Mouse (Mus musculus): ENCODE measurements around the gene Syt14.

Syt14 gene

DNA sequence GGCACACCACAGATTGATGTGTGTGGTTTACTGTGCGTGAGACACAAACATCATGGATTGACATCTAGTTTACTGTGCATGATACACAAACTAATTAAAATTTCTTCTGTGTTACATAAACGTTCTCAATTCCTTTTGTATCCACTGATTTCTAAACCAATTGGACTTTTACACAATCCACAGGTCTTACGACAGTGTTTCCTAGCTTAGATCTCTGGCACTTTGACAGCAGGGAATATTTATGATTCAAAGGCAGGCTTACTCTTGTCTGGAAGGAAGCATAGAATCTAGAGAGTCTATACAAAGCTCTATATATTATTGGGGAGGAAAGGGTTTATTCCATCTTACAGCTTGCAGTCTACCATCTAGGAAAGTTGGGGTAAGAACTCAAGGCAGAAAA, 171.1 kb downstream of the Syt14 start:
- no peak for DNase-seq (ENCODE audit: low read depth, low spot score)

- DNase-seq (ENCODE audit: low read depth, low spot score) = no peak
Observed at GRCm38 (mm10) chr1:192861305-192861960, 174.1 kb downstream of the Syt14 start.

DNA sequence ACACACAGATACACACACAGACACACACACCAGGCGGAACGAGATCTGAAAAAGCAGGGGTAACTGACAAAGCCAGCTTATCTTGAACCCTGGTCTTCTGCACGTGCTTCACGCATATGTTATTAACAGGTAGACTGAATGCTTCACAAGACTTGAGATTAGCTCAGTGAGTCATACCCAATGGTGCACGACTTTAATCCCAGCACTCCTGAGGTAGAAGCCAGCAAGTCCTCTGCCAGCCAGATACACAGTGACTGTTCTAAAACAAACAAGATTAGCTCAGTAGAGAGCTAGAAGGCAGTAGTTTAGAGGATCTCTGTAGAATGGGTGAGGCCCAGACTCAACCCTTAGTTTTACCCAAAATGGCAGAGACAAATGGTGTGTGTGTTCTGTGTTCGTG, 175.3 kb downstream of the Syt14 start:
- no peak for DNase-seq (ENCODE audit: low read depth, low spot score)

DNA sequence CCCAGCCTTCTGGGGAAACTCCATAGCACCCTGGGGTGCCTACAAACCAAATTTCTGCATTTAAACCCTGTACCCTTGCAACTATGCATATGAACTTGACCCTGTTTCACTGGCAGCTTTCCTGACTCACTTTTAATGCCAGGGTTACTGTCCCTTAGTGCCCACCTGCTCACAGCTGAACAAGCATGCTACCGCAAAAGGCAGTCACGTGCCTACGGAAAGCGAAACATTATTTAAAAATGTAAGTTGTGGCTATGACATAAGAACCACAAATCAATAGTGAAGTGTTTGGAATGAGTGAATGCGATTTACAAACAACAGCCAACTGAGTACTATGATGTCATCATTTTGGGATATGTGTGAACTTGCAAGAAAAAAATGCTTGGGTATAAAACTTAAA, 178.0 kb downstream of the Syt14 start:
- no peak for DNase-seq (ENCODE audit: low read depth, low spot score)

GRCm38 (mm10) chr1:192856931-192857330, 178.6 kb downstream of the Syt14 start:
- no peak for DNase-seq (ENCODE audit: low read depth, low spot score)

GRCm38 (mm10) chr1:192856411-192856810, 179.2 kb downstream of the Syt14 start:
- DNase-seq (ENCODE audit: low read depth, low spot score) = no peak

- no peak for DNase-seq (ENCODE audit: low read depth, low spot score)
Observed at GRCm38 (mm10) chr1:192855474-192856230, 179.9 kb downstream of the Syt14 start, which contains the start of gene Sertad4. Sertad4 (minus strand) TSS chr1:192855756.

- DNase-seq (ENCODE audit: low read depth, low spot score) = no peak
Observed at GRCm38 (mm10) chr1:192854819-192855271, 180.7 kb downstream of the Syt14 start.

DNA sequence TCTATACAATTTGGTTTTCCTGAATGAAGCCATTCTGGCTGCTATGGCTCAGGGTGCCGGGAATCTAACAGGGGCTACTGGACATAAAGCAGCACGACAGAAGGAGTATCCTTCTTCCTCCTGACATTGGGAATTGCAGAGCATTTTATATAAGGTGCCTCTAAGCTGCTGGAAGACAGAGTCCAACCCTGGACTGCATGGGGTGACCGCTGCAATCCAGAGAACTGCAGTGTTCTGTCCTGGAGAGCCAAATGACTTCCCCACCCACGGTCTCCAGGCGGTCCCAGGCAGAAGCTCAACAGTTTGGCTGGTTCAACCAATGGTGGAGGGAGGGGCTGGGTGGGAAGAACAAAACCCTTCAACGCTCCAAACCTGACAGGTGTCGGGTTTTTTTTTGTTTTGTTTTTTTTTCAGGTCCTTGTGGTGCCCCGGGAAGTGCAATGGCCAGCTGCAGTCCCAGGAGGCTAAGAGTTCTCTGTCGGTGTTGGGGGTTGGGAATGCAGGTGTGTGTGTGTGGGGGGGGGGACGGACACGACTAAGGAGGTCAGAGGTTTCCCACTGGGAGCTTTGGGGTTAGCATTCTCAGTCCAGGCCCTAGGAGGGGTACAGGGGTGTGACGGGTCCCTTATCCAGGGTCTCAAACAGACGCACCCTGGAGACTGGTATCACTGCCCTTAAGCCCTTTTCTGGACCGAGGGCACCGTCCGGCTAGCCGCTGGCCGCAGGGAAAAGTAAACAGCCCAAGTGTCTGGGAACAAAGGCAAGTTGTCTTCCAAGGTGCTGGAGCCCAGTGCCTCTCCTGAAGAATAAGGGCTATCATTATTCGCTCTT, 181.4 kb downstream of the Syt14 start:
- DNase-seq (ENCODE audit: low read depth, low spot score) = no peak

- no peak for DNase-seq (ENCODE audit: low read depth, low spot score)
Observed at GRCm38 (mm10) chr1:192853429-192853828, 182.1 kb downstream of the Syt14 start.

DNA sequence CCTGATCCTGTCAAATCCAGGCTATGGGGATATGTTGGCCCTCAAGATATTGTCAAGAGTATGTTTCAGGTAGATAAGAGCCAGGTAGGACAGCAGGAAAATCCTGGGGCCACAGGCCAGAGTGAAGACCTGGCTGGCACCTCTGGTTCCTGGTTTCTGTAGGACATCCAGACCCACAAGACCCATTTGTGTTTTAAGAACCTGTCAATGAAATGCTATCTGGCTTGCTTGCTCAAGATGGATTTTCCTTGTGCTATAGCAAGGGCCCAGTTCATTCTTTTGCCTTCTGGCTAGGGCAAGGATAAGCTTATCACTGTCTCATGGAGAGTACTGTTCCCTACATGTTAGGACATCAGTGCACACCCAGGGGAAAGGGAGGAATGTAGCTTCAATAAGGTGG, 183.5 kb downstream of the Syt14 start:
- DNase-seq (ENCODE audit: low read depth, low spot score) = no peak

GRCm38 (mm10) chr1:192851640-192852039, 183.9 kb downstream of the Syt14 start:
- DNase-seq (ENCODE audit: low read depth, low spot score) = no peak

GRCm38 (mm10) chr1:192851126-192851525, 184.4 kb downstream of the Syt14 start:
- no peak for DNase-seq (ENCODE audit: low read depth, low spot score)

DNA sequence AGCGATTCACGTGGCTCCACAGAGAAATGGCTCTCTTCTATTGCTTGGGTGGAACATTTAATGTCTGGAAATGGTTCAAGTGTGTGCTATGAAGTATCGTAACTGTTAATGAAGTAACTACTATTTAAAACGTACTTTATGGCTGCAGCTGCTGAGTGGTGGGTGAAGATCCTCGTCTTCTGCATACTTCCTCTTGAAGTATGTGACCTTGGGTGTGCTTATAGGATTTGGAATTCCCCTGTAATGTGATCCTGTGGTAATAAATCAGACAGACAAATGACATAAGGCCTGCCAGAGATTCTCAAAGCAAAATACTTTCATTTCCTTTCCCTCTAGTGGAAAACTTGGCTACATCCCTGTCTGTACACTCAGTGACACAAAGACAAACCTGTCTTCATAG, 186.0 kb downstream of the Syt14 start:
- no peak for DNase-seq (ENCODE audit: low read depth, low spot score)

DNA sequence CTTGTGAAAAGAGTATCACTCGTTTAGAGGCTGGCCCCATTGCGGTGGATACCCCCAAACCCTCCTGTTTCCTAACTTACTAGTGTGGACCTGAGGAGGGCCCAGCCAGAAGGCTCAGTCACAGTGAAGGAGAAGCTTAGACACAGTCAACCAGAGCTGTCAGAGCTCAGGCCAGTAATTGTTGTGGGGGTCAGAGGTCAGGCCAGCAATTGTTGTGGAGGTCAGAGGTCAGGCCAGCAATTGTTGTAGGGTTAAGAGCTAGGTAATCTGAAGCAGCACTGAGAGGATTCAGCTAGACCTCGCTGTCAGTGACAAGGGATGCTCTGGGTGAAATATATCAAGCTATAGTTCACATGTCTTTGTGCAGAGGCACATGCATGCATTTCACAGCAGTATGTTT, 188.3 kb downstream of the Syt14 start:
- no peak for DNase-seq (ENCODE audit: low read depth, low spot score)

Data from CD4-positive, CD25-positive, alpha-beta regulatory T cell, adult 2 months (primary cell).